Mouse (Mus musculus) regulatory T cell (primary cell): ENCODE data around the gene 1810010D01Rik.

ENCODE experiments used
- in situ Hi-C: fragments of 300-600 bp; cut with MboI, MseI; formaldehyde crosslinking; loops from one replicate; pipeline ENCODE4 v1.15.1; 2025; ENCODE audit warnings: high pct_unique_total_duplicates

Gene 1810010D01Rik

GRCm38 (mm10) chr7:145215476-145215875 is 7.6 kb upstream of the 1810010D01Rik start:
- in situ Hi-C loops: no loop called here

DNA sequence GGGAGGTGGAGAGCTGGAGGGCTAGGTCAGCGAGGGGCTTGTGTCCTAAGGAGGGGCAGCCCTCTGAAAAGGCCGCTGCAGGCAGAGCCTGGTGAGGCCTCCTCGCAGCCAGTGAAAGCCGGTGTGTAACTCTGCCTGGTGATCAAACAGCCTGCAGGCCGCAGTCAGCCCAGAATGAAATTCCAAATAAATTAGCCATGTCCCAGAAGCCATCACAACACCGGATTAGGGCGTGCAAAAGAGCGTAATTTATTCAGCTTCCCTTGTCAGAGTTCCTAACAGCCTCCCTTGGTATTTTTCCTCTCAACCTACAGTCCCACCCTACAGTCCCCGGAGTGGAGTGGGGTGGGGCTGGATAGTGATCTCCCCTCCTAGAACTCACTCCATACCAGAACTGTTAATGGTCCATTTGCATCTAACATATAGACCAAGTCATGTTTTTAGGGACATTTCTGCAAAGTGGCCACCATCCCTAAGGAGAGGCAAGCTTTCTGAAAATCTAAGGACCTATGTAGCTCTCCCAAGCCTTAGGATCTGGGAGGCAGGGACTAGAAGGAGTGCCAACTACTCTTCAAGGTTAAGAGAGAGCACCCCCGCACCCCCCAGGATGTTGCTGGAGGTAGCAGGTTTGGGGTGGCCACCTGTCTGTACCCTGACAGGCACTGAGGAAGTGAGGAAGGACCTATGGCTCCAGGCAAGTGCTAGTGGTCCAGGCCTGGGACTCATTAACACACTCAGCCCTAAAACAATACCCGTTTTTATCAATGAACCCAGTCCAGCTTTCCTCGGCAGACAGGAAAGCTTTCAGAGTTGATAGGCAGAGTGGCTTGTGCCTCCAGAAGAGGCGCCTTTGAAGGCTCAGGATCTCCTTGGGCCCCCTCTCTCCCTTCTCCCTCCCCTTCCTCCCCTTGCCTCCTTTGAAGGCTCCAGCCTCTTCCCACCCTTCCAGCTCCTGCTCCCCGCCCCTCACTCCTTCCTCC is 4.1 kb upstream of the 1810010D01Rik start:
- in situ Hi-C loops: no loop called here

GRCm38 (mm10) chr7:145210477-145211070 is 2.7 kb upstream of the 1810010D01Rik start:
- in situ Hi-C loops: no loop called here

DNA sequence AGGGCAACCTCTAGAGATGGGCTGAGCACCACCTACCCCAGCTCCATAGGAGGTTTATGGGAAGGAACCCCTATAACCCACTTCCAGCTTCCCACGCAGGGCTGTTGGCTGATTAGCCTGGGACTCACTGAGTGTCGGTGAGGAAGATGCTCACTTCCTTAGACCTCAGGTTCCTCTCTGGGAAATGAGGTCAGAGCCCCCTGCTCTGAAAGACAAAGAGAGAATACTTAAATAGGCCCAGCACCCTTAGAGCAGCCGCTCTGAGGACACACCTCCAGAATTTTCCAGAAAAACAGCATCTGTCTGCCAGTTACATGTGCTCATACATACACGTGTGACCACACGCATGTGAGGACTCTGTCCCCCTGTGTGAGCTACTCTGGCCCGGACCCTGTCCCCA is 1.1 kb downstream of the 1810010D01Rik start:
- in situ Hi-C loops: no loop called here

- in situ Hi-C loops: no loop called here
Measured at GRCm38 (mm10) chr7:145206056-145206610, 1.8 kb downstream of the 1810010D01Rik start.

GRCm38 (mm10) chr7:145205363-145205902 is 2.5 kb downstream of the 1810010D01Rik start:
- in situ Hi-C loops: no loop called here

DNA sequence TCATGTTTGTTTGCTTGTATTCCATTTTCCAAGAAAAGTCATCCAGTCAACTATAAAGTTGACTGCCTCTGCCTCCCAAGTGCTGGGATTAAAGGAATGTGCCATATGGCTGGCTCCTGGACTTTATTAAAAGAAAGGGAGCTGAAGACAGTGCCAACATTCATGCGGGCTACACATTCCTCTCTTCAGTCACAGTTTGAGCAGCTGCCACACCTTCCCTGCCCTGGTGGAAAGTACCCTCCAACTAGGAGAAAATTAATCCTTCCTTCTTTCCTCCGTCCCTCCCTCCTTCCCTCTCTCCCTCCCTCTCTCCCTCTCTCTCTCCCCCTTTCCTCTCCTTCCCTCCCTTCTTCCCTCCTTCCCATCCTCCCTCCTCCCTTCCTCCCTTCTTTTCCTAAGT is 8.2 kb downstream of the 1810010D01Rik start:
- in situ Hi-C loops: no loop called here

- in situ Hi-C loops: no loop called here
Measured at GRCm38 (mm10) chr7:145198223-145198714, 9.7 kb downstream of the 1810010D01Rik start.

DNA sequence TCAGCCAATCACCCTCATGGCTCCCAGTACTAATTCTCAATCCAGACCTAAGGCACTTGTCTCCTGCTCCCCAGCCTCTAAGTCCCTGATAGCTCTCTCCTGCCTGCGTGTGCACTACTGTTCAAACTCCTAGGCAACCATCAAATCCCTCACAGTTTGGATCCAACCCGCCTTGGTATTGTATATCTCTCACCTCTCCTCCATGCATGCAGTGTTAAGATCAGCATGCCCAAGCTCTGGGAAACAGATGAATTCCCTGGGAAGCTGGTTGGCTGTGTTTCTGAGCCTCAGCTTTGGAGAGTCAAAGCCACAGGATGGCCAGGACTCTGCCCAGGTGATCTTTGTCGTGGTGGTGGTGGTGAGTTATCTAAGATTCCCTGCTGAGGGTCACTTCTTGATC is 10.2 kb downstream of the 1810010D01Rik start:
- in situ Hi-C loops: no loop called here

DNA sequence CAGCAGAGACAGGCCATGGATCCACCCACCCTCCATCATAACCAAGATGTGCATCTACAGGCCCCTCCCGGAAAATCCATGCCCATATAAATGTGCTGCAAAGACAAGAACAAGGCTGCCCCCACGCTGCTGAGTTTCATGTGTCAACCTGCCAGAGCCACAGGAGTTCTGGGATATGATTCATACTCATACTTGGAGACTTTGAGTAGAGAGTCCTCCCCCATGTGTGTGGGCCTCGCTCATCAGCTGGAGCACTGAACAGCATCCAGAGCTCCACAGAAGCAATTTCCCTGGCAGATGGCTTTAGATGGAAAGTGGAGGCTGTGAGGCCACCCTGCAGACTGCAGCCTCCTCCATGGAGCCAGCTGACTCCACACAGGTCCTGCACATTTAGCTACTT is 10.9 kb downstream of the 1810010D01Rik start:
- in situ Hi-C loops: no loop called here

GRCm38 (mm10) chr7:145196340-145196739 is 11.6 kb downstream of the 1810010D01Rik start:
- in situ Hi-C loops: no loop called here

DNA sequence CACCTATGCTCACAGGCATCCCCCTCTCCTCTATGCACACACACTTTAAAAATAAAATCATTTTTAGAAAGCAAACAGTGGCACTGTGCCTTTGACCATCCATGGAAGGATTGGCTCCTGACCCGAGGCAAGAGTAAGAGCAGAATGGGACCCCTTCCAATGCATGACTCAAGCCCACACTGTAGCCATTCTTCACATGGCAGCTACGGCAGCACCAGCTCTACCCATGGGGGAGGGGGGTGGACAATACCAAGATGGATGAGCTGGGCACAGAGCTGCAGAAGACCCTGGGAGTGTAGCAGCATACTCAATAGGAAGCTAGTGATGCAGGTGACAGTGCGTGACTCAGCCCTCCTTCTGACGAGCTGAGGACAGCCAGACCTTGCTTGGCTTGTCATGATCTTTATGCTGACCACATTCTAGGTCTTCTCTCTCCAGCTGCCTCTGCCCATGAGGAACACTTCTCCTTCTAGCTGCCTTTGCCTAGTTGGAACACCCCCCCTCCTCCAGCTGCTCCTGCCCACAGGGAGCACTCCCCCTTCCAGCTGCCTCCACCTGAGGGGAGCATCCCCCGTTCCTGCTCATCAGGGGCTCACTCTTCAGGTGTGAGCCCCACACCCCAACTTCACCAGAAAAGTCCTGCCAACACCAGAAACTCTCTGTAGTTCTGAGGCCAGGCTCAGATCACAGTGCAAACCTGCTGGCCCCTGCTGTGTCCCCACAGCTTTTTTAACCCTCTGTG is 12.6 kb downstream of the 1810010D01Rik start:
- in situ Hi-C loops: no loop called here

DNA sequence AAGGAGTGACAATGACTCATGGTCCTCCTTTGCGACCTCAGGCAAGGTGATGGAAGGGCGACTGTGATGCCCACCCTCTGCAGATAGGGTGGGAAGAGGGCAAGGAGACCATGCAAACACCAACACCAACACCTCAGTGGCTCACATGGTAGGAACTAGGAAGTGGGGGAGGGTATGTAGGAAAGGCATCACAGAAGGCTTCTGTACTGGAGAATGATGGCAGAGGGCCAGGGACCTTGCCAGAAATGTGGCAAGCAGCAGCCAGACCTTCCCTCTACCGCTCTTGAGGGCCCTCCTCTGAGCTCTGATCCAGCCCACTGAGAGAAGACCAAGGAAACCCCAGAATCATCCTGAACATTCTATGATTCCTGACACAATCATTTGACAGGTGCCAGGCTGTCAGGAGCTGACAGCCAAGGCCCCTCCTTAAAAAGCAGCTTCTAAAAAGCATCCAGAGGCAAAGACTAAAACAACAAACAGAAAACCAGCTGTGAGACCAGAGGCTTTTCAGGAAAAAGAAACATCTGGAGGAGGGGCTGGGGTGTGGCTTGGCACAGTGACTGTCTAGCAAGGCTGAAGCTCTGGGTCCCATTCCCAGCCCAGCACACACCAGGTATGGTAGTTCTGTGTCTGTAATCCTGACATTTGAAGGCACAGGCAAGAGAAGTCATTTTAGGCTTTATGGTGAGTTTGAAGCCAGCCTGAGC is 13.3 kb downstream of the 1810010D01Rik start:
- in situ Hi-C loops: no loop called here

- in situ Hi-C loops: no loop called here
Measured at GRCm38 (mm10) chr7:145192836-145193235, 15.1 kb downstream of the 1810010D01Rik start.

GRCm38 (mm10) chr7:145190520-145190919 is 17.4 kb downstream of the 1810010D01Rik start:
- in situ Hi-C loops: no loop called here

GRCm38 (mm10) chr7:145189342-145189741 is 18.6 kb downstream of the 1810010D01Rik start:
- in situ Hi-C loops: loop anchor here (10.0 kb wide), 1 partner anchor 1915 kb away; no protein-coding TSS in a partner anchor

DNA sequence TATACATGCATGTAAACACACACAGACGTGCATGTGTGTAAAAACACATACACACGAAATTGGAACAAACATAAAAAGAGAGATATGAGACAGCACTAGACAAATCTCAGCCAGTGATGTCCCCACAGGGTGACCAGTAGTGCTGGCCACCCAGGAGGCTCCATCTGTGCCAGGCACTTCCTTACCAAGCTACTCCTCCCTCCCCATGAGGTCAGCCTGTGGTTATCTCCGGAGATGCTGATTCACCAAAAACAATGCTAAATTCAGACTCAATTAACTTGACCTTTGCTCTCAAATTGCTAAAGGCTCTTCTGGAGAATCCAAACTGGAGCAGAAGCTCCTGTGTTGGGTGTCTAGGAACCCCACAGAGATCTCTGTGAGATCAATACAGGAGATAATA is 20.1 kb downstream of the 1810010D01Rik start:
- in situ Hi-C loops: loop anchor here (10.0 kb wide), 1 partner anchor 1913 kb away; no protein-coding TSS in a partner anchor

DNA sequence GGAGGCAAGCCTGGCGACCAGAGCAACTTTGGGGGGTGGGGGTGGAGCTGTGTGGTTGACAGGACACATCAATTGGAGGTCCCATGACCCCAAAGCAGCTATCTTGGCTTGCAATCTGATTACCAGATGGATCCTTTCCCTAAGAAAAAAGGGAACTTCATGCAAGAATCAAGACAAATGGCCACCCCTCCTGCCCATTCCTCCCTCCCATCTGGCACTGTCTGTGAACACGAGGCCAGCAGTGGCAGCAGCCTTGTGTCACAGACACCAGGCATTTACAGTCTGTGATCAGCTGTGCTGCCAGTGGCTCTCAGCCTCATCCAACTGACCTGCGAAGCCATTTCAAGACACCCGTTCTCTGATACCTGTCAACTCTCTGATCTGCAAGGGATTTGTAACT is 25.5 kb downstream of the 1810010D01Rik start:
- in situ Hi-C loops: loop anchor here (10.0 kb wide), 1 partner anchor 1908 kb away; no protein-coding TSS in a partner anchor

GRCm38 (mm10) chr7:145181376-145182034 is 26.4 kb downstream of the 1810010D01Rik start:
- in situ Hi-C loops: loop anchor here (10.0 kb wide), 1 partner anchor 1907 kb away; no protein-coding TSS in a partner anchor

- in situ Hi-C loops: loop anchor here (10.0 kb wide), 1 partner anchor 1905 kb away; no protein-coding TSS in a partner anchor
Measured at GRCm38 (mm10) chr7:145179691-145180091, 28.2 kb downstream of the 1810010D01Rik start.
